ENCODE assay signal across 1 mouse cellular context in genomic region chr6:129543709-129544606, GRCm38 (mm10).
TF ChIP-seq lines count a peak whose summit lies in the region.

No protein-coding gene starts in this region.

TF ChIP-seq in MEL, 35 proteins besides CTCF, POLR2A, EP300 and RAD21:
- TF ChIP-seq TBP (IDR thresholded peaks at IDR 0.05; ENCODE audit: low read depth, low read length) (no peak), ZC3H11A (IDR thresholded peaks at IDR 0.05; ENCODE audit: low read depth, low read length) (0 out of 2 replicates have a peak, but pooled peaks have one; percentile 13), UBTF (IDR thresholded peaks at IDR 0.05; ENCODE audit: borderline replicate concordance, insufficient read depth, low read depth, low read length) (no peak), MEF2A (IDR thresholded peaks at IDR 0.05; ENCODE audit: extremely low read depth, insufficient replicate concordance, low read depth, low read length, poor library complexity, severe bottlenecking) (no peak), ELF1 (IDR thresholded peaks at IDR 0.05; ENCODE audit: low read depth, low read length) (no peak), CHD1 (IDR thresholded peaks at IDR 0.05; ENCODE audit: low read depth, low read length) (no peak), GABPA (IDR thresholded peaks at IDR 0.05; ENCODE audit: low read depth, low read length) (no peak), CHD2 (IDR thresholded peaks at IDR 0.05; ENCODE audit: low read length) (no peak), POLR2AphosphoS2 (IDR thresholded peaks at IDR 0.05; ENCODE audit: low read length) (peak; percentile 38), SMC3 (IDR thresholded peaks at IDR 0.05; ENCODE audit: low read depth, low read length) (peak; percentile 72), JUND (IDR thresholded peaks at IDR 0.05; ENCODE audit: low read depth, low read length) (no peak), MYB (IDR thresholded peaks at IDR 0.05; ENCODE audit: low read depth, low read length) (no peak), MYC (IDR thresholded peaks at IDR 0.05; ENCODE audit: low read depth, low read length) (peak; percentile 69), MAX (IDR thresholded peaks at IDR 0.05; ENCODE audit: low read length) (no peak; the same call in 1 of the 2 replicates), E2F4 (IDR thresholded peaks at IDR 0.05; ENCODE audit: borderline replicate concordance, low read depth, low read length) (no peak), MAFK (IDR thresholded peaks at IDR 0.05; ENCODE audit: borderline replicate concordance, low read depth, low read length) (no peak), ETS1 (IDR thresholded peaks at IDR 0.05; ENCODE audit: low read depth, low read length) (no peak), USF2 (IDR thresholded peaks at IDR 0.05; ENCODE audit: borderline replicate concordance in 1 of 2, insufficient read depth in 1 of 2, low read depth in 1 of 2, low read length in 2 of 2) (no peak), ZKSCAN1 (IDR thresholded peaks at IDR 0.05; ENCODE audit: low read depth, low read length) (no peak), USF1 (IDR thresholded peaks at IDR 0.05; ENCODE audit: low read depth, low read length) (peak; percentile 46; the same call in 1 of the 2 replicates)
